Mouse (Mus musculus): Measurements from ENCODE around the gene Krt24.
A peak's percentile ranks its signal among the peaks of the same experiment; 100 is the strongest.
"Not testable (repeated sequence)": the region's sequence is repeated elsewhere in the genome, so short reads cannot be mapped to it uniquely, and the experiment has no call there.

Gene Krt24

DNA sequence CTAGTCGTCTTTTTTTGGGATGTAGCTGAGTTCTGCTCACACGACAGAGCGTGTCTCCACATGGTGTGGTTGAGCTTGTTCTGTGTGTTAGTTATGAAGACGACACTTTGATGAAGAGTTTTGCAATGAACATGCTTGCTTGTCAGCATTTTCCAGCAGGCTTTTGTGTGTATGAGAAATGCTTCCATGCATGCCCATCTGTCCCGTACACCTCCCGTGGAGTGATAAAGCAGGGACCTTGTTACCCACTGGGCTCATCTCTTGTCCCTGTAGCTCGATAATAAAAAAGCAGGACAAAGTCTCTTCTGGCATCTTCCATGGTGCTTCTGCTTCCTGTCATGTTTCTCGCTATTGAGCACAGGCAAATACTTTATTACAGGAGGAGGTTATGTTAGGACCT is 32.4 kb downstream of the Krt24 start:
- no peak for DNase-seq

DNA sequence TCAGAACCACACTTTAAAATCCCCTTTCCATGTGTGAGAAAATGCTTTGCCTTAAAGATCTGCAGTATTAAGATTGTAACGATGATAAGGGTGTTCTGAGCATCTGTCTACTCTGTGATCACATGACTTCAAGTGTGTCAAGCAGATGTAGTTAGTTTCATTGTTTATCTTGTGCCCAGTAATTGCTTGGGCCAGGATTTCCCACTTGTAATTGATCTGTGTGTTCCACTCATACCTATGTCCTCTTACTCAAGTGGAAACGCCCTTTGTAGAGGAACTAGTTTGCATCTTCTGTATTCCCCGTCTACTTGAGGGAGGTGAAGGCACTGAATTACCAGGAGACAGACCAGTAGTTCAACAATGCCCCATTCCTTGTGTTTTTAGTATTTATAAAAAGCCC is 34.4 kb downstream of the Krt24 start:
- no peak for DNase-seq

DNA sequence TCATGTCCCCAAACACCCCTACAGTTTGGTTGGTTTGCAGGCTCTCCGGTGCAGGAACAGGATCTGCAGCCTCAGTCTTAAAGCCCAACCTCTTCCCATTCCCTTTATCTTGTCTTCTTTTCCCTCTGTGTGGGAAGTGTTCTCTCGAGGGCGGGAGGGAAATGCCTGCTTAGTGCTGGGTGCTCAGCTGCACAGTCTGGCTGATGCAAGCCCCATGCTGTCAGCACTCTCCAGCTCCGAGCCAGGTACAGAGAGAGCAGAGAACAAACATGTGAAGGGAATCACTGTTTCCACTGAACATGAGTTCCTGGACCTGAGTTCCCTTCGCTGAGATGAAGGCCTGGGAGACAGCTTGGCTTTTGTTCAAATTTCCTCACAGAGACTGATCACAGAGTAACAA is 34.8 kb downstream of the Krt24 start:
- no peak for DNase-seq

DNA sequence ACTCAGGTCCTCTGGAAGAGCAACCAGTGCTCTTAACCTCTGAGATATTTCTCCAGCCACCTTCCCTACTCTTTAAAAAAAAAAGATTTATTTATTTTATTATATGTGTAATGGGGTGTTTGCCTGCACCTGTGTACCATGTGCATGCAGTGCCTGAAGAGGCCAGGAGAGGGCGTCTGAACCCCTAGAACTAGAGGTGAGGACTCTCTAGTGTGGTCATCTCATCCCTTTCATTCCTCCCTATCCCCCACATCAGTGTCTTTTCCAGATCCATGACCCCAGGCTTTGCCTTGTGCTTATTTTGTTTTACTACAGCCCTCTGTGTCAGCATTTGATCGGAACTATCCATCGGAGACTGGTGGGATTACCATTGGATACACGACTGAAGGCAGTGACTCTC is 35.9 kb downstream of the Krt24 start:
- DNase-seq: no peak

DNA sequence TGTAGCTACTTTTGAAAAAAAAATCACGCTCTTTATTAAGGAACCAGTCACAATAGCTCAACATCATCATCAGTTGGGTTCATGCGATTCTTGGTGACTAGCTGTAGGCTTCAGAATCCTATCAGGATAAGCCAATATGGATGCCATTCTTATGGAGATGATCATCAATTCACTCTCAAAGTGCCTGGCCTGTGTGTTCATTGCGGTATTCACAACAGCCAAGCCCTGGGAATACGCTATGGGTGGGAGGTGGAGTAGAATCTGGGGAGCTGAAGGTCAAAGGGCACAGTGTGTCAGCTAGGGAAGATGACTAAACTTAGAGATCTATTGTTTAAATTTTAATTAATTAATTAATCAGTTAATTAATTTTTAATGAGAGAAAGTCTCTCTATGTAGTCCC is 37.1 kb downstream of the Krt24 start:
- no peak for DNase-seq

DNA sequence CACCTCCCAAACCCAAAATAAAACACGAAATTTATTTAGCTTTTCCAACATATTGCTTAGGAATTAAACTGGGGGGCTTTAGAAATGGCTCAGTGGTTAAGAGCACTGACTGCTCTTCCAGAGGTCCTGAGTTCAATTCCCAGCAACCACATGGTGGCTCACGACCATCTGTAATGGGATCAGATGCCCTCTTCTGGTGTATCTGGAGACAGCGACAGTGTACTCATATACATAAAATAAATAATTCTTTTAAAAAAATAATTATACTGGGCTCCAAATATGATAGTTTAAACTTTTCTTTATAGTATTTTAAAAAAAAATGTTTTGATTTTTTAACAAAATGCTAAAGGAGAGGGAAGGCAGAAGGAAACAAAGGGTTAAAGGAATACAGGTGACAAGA is 40.5 kb downstream of the Krt24 start:
- not testable (repeated sequence) for DNase-seq

DNA sequence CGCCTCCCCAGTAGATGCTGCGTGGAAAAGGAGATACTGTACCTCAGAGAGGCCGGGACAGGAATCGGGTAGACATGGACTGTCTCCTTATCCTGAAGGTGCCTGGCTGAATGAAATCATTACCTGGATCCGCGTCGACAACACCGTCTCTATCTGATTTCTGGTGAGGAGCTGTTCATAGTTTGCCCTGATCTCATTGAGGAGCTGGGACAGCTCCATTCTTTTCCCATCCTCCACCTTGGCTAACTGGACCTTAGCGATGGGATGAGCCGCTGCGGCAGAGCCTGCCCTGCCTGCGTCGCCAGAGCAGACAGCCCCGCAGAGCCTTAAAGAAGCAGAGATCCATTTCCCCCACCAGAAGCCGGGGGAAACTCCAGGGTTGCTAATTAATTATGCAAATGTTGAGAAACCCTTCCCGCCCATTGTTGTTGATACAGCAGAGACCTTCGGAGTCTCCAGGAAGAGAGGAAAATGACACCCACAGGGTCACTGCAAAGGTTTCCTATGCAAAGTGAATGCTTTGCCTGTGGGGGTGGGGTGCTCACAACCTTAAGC is 41.2 kb downstream of the Krt24 start, which contains the start of gene Krt222:
Gene Krt222, minus strand, starts transcription at position 266 of the 555 bp plus-strand sequence.
- no peak for DNase-seq

DNA sequence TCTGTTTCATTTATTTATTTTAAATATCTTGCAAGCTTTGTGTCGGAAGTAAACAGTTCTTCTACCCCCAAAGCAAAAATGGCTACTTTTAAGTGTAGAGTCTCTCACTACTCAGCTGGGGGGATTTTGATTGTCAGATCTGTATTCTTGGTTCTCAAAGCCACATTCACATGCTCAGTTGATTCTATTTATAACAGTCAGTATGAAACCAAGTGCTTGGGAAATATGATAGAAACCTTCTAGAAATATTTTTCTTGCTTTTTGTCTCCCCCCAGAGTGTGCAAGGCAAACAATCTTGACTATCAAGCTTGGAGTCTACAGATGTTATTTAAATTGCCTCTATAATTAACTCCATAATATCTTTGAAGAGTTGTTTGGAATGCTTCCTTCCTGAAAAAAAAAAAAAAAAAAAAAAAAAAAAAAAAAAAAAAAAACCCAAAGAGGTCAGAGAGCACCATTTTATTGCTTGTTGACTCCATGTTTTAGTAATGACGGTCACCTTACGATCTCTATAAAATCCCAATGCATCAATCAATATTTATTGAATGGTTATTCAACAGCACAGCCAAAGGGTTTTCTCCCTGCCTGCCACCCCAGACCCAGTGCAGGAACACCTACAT is 41.8 kb downstream of the Krt24 start:
- DNase-seq: no peak

DNA sequence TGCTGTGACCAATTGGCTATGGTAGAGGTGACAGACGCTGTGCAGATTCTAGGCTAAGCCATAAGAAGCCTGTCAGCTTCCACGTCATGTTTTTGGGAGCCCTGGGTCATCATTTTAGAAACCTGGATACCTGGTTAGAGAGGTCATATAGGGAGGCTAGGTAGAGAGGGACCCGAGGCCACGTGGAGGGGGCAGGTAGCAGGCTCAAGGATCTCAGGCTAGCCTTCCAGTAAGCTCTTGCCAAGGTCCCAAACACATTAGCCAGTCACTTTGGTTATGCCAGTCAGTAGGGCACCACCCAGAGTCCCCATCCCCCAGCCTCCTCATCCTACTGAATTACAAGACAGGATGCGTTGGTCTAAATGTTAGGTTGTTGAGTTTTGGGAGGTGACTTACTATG is 43.0 kb downstream of the Krt24 start:
- DNase-seq: no peak

DNA sequence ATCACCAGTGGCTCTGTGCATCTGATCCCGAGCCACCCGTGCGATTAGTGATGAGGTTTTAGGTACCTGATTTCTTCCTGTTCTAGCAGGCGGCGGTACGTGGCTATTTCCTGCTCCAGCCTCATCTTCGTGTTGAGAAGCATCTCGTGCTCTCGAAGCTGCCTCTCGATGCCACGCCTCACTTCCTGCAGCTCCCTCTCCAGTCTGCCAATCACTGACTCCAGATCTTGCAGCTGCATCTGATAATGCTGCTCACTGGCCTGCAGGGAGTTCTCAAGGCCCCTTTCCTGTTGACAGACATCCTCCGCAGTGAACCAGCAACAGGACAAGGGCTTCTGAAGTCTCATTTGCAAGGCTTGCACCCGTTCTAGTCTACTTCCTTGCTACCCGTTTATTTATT is 46.6 kb downstream of the Krt24 start:
- DNase-seq: peak in 1 of 2 experiments; percentile 31

DNA sequence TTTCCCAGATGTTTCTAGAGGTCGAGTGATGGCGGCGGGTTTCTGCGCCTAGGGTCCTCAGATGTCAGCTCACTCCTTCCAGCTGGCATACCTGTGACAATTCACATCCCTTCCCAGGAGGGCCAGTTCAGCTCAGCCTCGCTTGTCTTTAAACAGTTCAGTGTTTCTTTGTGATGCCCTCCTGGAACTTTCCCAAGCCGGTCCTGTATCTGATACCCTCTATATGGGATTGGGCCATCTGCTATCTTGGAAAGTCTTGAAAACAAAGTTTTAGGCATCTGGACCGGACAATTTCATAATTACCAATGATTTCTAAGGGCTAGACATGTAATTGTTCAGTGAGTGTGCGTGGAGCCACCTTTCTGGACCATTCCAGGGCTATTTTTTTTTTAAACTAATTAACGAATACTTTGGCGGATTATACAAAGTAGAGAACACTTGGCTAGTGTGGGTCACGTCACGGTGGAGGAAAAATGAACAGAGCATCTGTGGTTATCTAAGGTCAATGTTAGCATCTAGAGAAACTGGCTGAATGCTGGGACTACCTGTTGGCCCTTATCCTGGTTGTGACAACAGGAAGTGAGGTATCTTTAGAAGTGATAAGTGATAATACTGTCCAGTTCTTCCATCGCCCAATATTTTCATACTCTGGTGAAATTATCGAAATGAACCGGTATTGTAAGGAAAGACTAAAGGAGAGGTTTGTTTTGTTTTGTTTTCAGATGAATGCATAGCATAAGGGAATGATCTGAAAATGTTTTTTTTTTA is 53.8 kb downstream of the Krt24 start:
- DNase-seq: no peak

DNA sequence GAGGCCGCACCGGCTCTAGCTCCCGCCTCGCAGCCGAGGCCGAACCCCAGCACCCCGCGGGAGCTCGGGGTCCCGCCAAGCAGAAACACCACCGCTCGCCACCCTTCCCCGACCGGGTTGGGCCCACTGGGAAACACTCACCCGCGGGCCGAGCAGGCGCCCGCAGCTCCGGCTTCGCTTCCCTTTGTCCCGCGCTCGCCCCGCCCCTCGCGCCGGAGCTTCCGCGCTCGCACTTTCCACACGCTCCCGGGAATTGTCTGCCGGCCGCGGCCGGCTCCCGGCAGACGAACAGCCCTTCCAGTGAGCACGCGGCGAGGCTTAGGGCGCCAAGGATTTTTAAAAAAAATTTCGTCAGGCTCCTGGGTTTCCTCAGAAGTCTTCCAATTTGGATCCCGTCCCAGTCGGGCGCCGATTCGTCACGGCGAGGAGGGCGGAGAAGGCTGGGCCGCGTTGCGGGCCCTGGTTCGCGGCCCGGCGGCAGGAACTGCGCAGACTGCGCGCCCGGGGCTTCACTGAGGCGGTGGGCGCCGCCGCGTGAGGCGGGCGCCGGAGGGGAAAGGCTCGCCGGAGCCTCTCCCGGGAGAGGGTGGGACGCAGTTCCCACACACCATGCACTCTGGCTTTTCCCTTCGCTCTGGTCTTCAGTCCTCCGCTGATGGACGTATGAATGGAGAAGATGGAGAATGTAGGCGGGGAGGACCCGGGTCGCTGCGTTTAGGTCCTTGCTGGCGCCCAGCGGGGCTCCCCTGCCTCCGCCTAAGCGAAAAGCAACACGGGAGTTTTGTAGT is 54.6 kb downstream of the Krt24 start, which contains the start of gene Smarce1:
Gene Smarce1, minus strand, starts transcription at position 757 of the 788 bp plus-strand sequence.
- peak; percentile 73 to 74 for DNase-seq
